Mouse (Mus musculus): ENCODE data around the gene Tctex1d1.

GRCm38 (mm10) chr4:103010734-103011133 lies 32.3 kb downstream of the Tctex1d1 start:
- TF ChIP-seq CTCF (IDR thresholded peaks at IDR 0.05; ENCODE audit: low read depth) (no peak), EP300 (IDR thresholded peaks at IDR 0.05; ENCODE audit: low read depth) (no peak)
